Mouse (Mus musculus): Measurements from ENCODE around the gene Ccn2.
"Not testable (repeated sequence)": the region's sequence is repeated elsewhere in the genome, so short reads cannot be mapped to it uniquely, and the experiment has no call there.

Ccn2 gene

GRCm38 (mm10) chr10:24603727-24604126, 8.5 kb downstream of the Ccn2 start:
- no peak for DNase-seq (ENCODE audit: low spot score)

GRCm38 (mm10) chr10:24609146-24609545, 13.9 kb downstream of the Ccn2 start:
- no peak for DNase-seq (ENCODE audit: low spot score)

GRCm38 (mm10) chr10:24609766-24610165, 14.5 kb downstream of the Ccn2 start:
- DNase-seq (ENCODE audit: low spot score), result no peak

GRCm38 (mm10) chr10:24614726-24615125, 19.5 kb downstream of the Ccn2 start:
- no peak for DNase-seq (ENCODE audit: low spot score)

- no peak for DNase-seq (ENCODE audit: low spot score)
These were observed 20.6 kb downstream of the Ccn2 start for GRCm38 (mm10) chr10:24615799-24616198.

GRCm38 (mm10) chr10:24616572-24616971, 21.3 kb downstream of the Ccn2 start:
- DNase-seq (ENCODE audit: low spot score), result not testable (repeated sequence)

- peak; percentile 48 for DNase-seq (ENCODE audit: low spot score)
These were observed 26.3 kb downstream of the Ccn2 start for GRCm38 (mm10) chr10:24621572-24621971.

GRCm38 (mm10) chr10:24622586-24622985, 27.3 kb downstream of the Ccn2 start:
- peak; percentile 79 for DNase-seq (ENCODE audit: low spot score)

- peak; percentile 81 for DNase-seq (ENCODE audit: low spot score)
These were observed 29.9 kb downstream of the Ccn2 start for GRCm38 (mm10) chr10:24625060-24625701.

- DNase-seq (ENCODE audit: low spot score), result no peak
These were observed 32.0 kb downstream of the Ccn2 start for GRCm38 (mm10) chr10:24627262-24627661.

GRCm38 (mm10) chr10:24628466-24628865, 33.2 kb downstream of the Ccn2 start:
- no peak for DNase-seq (ENCODE audit: low spot score)

- DNase-seq (ENCODE audit: low spot score), result no peak
These were observed 34.0 kb downstream of the Ccn2 start for GRCm38 (mm10) chr10:24629086-24629720.

- DNase-seq (ENCODE audit: low spot score), result peak; percentile 56
These were observed 35.3 kb downstream of the Ccn2 start for GRCm38 (mm10) chr10:24630469-24631081.

GRCm38 (mm10) chr10:24631122-24631521, 35.9 kb downstream of the Ccn2 start:
- DNase-seq (ENCODE audit: low spot score), result no peak

GRCm38 (mm10) chr10:24634288-24634687, 39.0 kb downstream of the Ccn2 start:
- DNase-seq (ENCODE audit: low spot score), result peak; percentile 52

GRCm38 (mm10) chr10:24635331-24635815, 40.1 kb downstream of the Ccn2 start:
- DNase-seq (ENCODE audit: low spot score), result peak; percentile 31

- no peak for DNase-seq (ENCODE audit: low spot score)
These were observed 40.6 kb downstream of the Ccn2 start for GRCm38 (mm10) chr10:24635884-24636283.

GRCm38 (mm10) chr10:24636986-24637385, 41.7 kb downstream of the Ccn2 start:
- no peak for DNase-seq (ENCODE audit: low spot score)

GRCm38 (mm10) chr10:24638306-24639070, 43.2 kb downstream of the Ccn2 start:
- DNase-seq (ENCODE audit: low spot score), result peak; percentile 14

- no peak for DNase-seq (ENCODE audit: low spot score)
These were observed 44.4 kb downstream of the Ccn2 start for GRCm38 (mm10) chr10:24639596-24639995.

GRCm38 (mm10) chr10:24640186-24640875, 45.1 kb downstream of the Ccn2 start:
- no peak for DNase-seq (ENCODE audit: low spot score)

All from lung, postnatal 25 days (tissue).